Mouse (Mus musculus): ENCODE data around the gene Pts.

GRCm38 (mm10) chr9:50522574-50522973, 6.0 kb downstream of the Pts start:
- no peak for TF ChIP-seq CTCF (conservative IDR thresholded peaks at IDR 0.05; ENCODE audit: low read length)
- TF ChIP-seq NANOG (IDR thresholded peaks at IDR 0.05; ENCODE audit: borderline replicate concordance, low read length) = no peak
